Comparison of ENCODE assay signal across 9 mouse cellular contexts in the genomic region with DNA sequence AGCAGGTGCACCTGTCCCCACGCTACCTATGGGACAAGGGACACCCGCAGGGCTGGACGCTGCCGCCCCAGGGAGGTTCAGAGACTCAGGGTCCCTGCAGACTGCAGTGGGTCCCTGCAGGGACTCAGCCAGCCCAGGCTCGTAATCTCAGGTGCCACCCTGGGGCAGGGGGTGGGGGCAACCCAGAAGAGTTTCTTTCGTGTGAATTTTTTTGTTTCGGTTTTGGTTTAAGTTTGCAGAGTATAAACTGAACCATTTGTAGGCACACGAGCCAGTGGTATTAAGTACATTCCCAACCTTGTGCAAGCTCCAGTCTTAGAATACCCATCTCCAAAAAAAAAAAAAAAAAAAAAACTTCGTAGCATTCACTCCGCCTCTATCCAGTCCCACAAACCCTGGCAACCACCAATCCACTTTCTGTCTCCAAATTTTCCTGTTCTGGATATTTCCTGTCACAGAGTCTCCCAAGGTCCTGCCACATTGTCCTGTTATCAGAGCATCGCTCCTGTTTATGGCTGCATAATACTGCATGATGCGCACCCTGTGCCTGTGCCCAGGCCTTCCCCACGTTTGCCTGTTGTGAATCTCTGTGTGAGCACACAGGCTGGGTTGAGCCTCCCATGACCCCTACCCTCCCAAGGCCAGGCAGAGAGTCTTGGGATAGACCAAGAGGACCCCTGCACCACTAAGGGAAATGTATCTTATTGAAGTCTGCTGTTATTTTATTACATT. TPM values are rescaled to one million over a fixed set of nuclear protein-coding genes. Genes with fewer than 3 reads are reported as not detected.
DNase-seq lines count a peak whose midpoint lies in the region; ATAC-seq and TF ChIP-seq lines count a peak whose summit lies in the region.
"Had no signal": no experiment of that assay in that cellular context is flagged by ENCODE, and none has a peak within 500 bp of the region (broad histone marks: within the 10 kb centered on the region; RNA-seq: fewer than 3 reads in every experiment).

No protein-coding gene starts in this region.

- peaks cover 41% of the 10 kb centered on the region for H3K27me3 ChIP-seq in heart, embryonic 13.5 days (replicated peaks)
- H3K27me3 ChIP-seq in ES-Bruce4 (ENCODE audit: control insufficient read depth, insufficient read depth, low read length, poor library complexity, severe bottlenecking) = no peaks in the 10 kb centered on the region
- H3K27me3 ChIP-seq in hindbrain, embryonic 12.5 days = peaks cover 55% of the 10 kb centered on the region

- no peak for ATAC-seq in heart, embryonic 13.5 days (ENCODE audit: extremely low read depth, insufficient number of reproducible peaks, low FRiP score, low TSS enrichment)
- no peak for ATAC-seq in hindbrain, embryonic 12.5 days (ENCODE audit: low FRiP score)
- peak; percentile 9; the same call in 1 of the 2 replicates for ATAC-seq in megakaryocyte, adult 5-6 weeks (ENCODE audit: poor library complexity, severe bottlenecking)

- DNase-seq in heart, adult 8-10 months (ENCODE audit: low spot score) = no peak
- DNase-seq in left cerebral cortex, adult 8-10 months (ENCODE audit: low spot score in 2 of 2) = no peak
- no peak for DNase-seq in spleen, postnatal 14 days (ENCODE audit: low spot score in 2 of 2)
- no peak for DNase-seq in adrenal gland, postnatal 36 days

- no peaks in the 10 kb centered on the region for H3K36me3 ChIP-seq in heart, embryonic 13.5 days
- H3K36me3 ChIP-seq in ES-Bruce4 (ENCODE audit: control insufficient read depth, insufficient read depth, low read length, poor library complexity, severe bottlenecking) = no peaks in the 10 kb centered on the region
- no peaks in the 10 kb centered on the region for H3K36me3 ChIP-seq in hindbrain, embryonic 12.5 days

- H3K4me2 ChIP-seq in heart, embryonic 13.5 days = peak overlapping the region; percentile 79
- H3K4me2 ChIP-seq in hindbrain, embryonic 12.5 days (replicated peaks) = peak overlapping the region; percentile 43

- H3K9me3 ChIP-seq in heart, embryonic 13.5 days = no peaks in the 10 kb centered on the region
- H3K9me3 ChIP-seq in ES-Bruce4 (replicated peaks; ENCODE audit: control insufficient read depth, insufficient read depth, low read length, poor library complexity, severe bottlenecking) = no peaks in the 10 kb centered on the region
- H3K9me3 ChIP-seq in hindbrain, embryonic 12.5 days (replicated peaks) = no peaks in the 10 kb centered on the region

- TF ChIP-seq CTCF in ES-Bruce4 (IDR thresholded peaks at IDR 0.05; ENCODE audit: low read depth, low read length) = no peak

- peak overlapping the region; percentile 76 for H3K9ac ChIP-seq in heart, embryonic 13.5 days
- peak overlapping the region; percentile 31; the same call in 1 of the 2 replicates for H3K9ac ChIP-seq in ES-Bruce4 (ENCODE audit: low read depth, poor library complexity, severe bottlenecking)
- H3K9ac ChIP-seq in hindbrain, embryonic 12.5 days = no peak overlapping the region; the same call in 1 of the 2 replicates

- no peak overlapping the region for H3K27ac ChIP-seq in heart, embryonic 13.5 days (replicated peaks)
- H3K27ac ChIP-seq in ES-Bruce4 (ENCODE audit: insufficient read depth, low read length) = no peak overlapping the region
- H3K27ac ChIP-seq in hindbrain, embryonic 12.5 days = no peak overlapping the region

- H3K4me1 ChIP-seq in heart, embryonic 13.5 days = peaks cover 24% of the 10 kb centered on the region
- no peaks in the 10 kb centered on the region for H3K4me1 ChIP-seq in ES-Bruce4 (ENCODE audit: control insufficient read depth, insufficient read depth, low read length)
- peaks cover 16% of the 10 kb centered on the region for H3K4me1 ChIP-seq in hindbrain, embryonic 12.5 days

- no peak for TF ChIP-seq POLR2A in ES-Bruce4 (IDR thresholded peaks at IDR 0.05; ENCODE audit: insufficient read depth, low read length)

- WGBS in heart, embryonic 13.5 days = 31% methylated on average over 13 of the region's 13 CpGs
- 40% methylated on average over 13 of the region's 13 CpGs for WGBS in hindbrain, embryonic 12.5 days

- TF ChIP-seq EP300 in ES-Bruce4 (IDR thresholded peaks at IDR 0.05; ENCODE audit: insufficient read depth, low read depth, low read length) = no peak

- H3K4me3 ChIP-seq in heart, embryonic 13.5 days = peak overlapping the region; percentile 46
- H3K4me3 ChIP-seq in ES-Bruce4 (ENCODE audit: low read depth, low read length) = peak overlapping the region; percentile 39
- H3K4me3 ChIP-seq in hindbrain, embryonic 12.5 days = 0 out of 2 replicates have a peak overlapping the region, but pooled peaks have one; percentile 4

RNA-seq across cellular contexts. Expression of a gene that starts 28.6 kb away (rescaled TPM):
- polyA plus RNA-seq in heart, embryonic 13.5 days (2015; fragmentation: Nextera tagmentation; extraction: Ambion mirVana) = 1.4 TPM in 2 replicates
- total RNA-seq in heart, adult 8-10 months (2022) = 1 to 10 TPM; 1.0 to 1.7 (median 1.5) TPM
- 4.1 TPM in 2 replicates for polyA plus RNA-seq in ES-Bruce4 (2011; ENCODE audit: insufficient read depth, insufficient read length, low read depth, missing spikeins)
- polyA plus RNA-seq in hindbrain, embryonic 12.5 days (2016; fragmentation: Nextera tagmentation; extraction: Ambion mirVana) = 10.1 and 10.7 TPM in 2 replicates
- total RNA-seq in megakaryocyte, adult 5-6 weeks (2015) = 0.11 TPM in 1 of 2 replicates, not detected in the other
- total RNA-seq in megakaryocyte, adult 5-6 weeks (2017) = 0.26 TPM in 1 of 2 replicates, not detected in the other
- total RNA-seq in left cerebral cortex, adult 8-10 months (2022) = 100 to 1,000 TPM; 204 to 252 (median 224) TPM
- total RNA-seq in adrenal gland, postnatal 36 days (2021) = 1 to 10 TPM; 6.4 to 6.7 TPM

RNA-seq across cellular contexts. Expression of a gene that starts 39.3 kb away (rescaled TPM):
- 0.06 and 0.07 TPM in 2 replicates for polyA plus RNA-seq in heart, embryonic 13.5 days (2015; fragmentation: Nextera tagmentation; extraction: Ambion mirVana)
- total RNA-seq in heart, adult 8-10 months (2022) = under 1 TPM in 1 of 4 experiments, not detected in 3; 0.44 TPM
- polyA plus RNA-seq in ES-Bruce4 (2011; ENCODE audit: insufficient read depth, insufficient read length, low read depth, missing spikeins) = 0.27 and 0.90 TPM in 2 replicates
- 16.4 and 16.7 TPM in 2 replicates for polyA plus RNA-seq in hindbrain, embryonic 12.5 days (2016; fragmentation: Nextera tagmentation; extraction: Ambion mirVana)
- total RNA-seq in megakaryocyte, adult 5-6 weeks (2015) = not detected in 2 replicates
- 0.20 TPM in 1 of 2 replicates, not detected in the other for total RNA-seq in megakaryocyte, adult 5-6 weeks (2017)
- 100 to 1,000 TPM; 115 to 131 (median 118) TPM for total RNA-seq in left cerebral cortex, adult 8-10 months (2022)
- 1 to 10 TPM; 1.2 to 1.5 TPM for total RNA-seq in adrenal gland, postnatal 36 days (2021)
- total RNA-seq: MEL had no signal

RNA-seq across cellular contexts. Expression of a gene that starts 51.1 kb away (rescaled TPM):
- 8.0 and 8.2 TPM in 2 replicates for polyA plus RNA-seq in heart, embryonic 13.5 days (2015; fragmentation: Nextera tagmentation; extraction: Ambion mirVana)
- 10 to 100 TPM; 12.1 to 14.1 (median 12.7) TPM for total RNA-seq in heart, adult 8-10 months (2022)
- polyA plus RNA-seq in ES-Bruce4 (2011; ENCODE audit: insufficient read depth, insufficient read length, low read depth, missing spikeins) = 2.8 and 4.5 TPM in 2 replicates
- 33.8 and 37.0 TPM in 2 replicates for polyA plus RNA-seq in hindbrain, embryonic 12.5 days (2016; fragmentation: Nextera tagmentation; extraction: Ambion mirVana)
- 3.9 and 6.0 TPM in 2 replicates for total RNA-seq in megakaryocyte, adult 5-6 weeks (2015)
- 6.2 and 10.2 TPM in 2 replicates for total RNA-seq in megakaryocyte, adult 5-6 weeks (2017)
- total RNA-seq in left cerebral cortex, adult 8-10 months (2022) = 10 to 100 TPM; 53.9 to 58.9 (median 56.4) TPM
- 10 to 100 TPM; 33.2 to 68.5 TPM for total RNA-seq in adrenal gland, postnatal 36 days (2021)

RNA-seq across cellular contexts. Expression of a gene that starts 56.3 kb away (rescaled TPM):
- polyA plus RNA-seq in heart, embryonic 13.5 days (2015; fragmentation: Nextera tagmentation; extraction: Ambion mirVana) = 29.2 and 33.9 TPM in 2 replicates
- total RNA-seq in heart, adult 8-10 months (2022) = 10 to 100 TPM in 2 of 4 experiments, 1 to 10 TPM in 2; 5.0 to 18.1 (median 12.0) TPM
- 80.7 and 86.3 TPM in 2 replicates for polyA plus RNA-seq in ES-Bruce4 (2011; ENCODE audit: insufficient read depth, insufficient read length, low read depth, missing spikeins)
- 11.8 and 15.8 TPM in 2 replicates for polyA plus RNA-seq in hindbrain, embryonic 12.5 days (2016; fragmentation: Nextera tagmentation; extraction: Ambion mirVana)
- total RNA-seq in megakaryocyte, adult 5-6 weeks (2015) = 11.0 and 12.9 TPM in 2 replicates
- total RNA-seq in megakaryocyte, adult 5-6 weeks (2017) = 9.4 and 20.3 TPM in 2 replicates
- 10 to 100 TPM; 13.8 to 24.0 (median 20.6) TPM for total RNA-seq in left cerebral cortex, adult 8-10 months (2022)
- 100 to 1,000 TPM in 1 of 2 experiments, 10 to 100 TPM in 1; 81.7 to 149 TPM for total RNA-seq in adrenal gland, postnatal 36 days (2021)

Comparison
In these comparisons a context has a peak if more than half of its experiments do, and no peak if none do; other contexts are left out.
1. RNA of a gene that starts 28.6 kb away (total RNA-seq): 204 to 252 TPM in left cerebral cortex, adult 8-10 months; 6.4 to 6.7 TPM in adrenal gland, postnatal 36 days, 1.0 to 1.7 TPM in heart, adult 8-10 months and 0.11 to 0.26 TPM in megakaryocyte, adult 5-6 weeks; every median in the first group is over 10 times any median in the second.
2. RNA of a gene that starts 39.3 kb away (total RNA-seq): 115 to 131 TPM in left cerebral cortex, adult 8-10 months; 1.2 to 1.5 TPM in adrenal gland, postnatal 36 days, 0.44 TPM in heart, adult 8-10 months and 0.20 TPM in megakaryocyte, adult 5-6 weeks; every median in the first group is over 10 times any median in the second.
3. Peak in every context shown above with its lines, with median percentiles within 50 percentile points of each other: H3K4me3 ChIP-seq.